Mouse (Mus musculus): Measurements from ENCODE around the gene Cyp4a29. TPM values are rescaled to one million over a fixed set of nuclear protein-coding genes. Genes with fewer than 3 reads are reported as not detected.

The Cyp4a29 gene
- total and polyA plus RNA-seq, 3 experiments = not detected

Other genes starting within 250 kb of the Cyp4a29 start
- 93.1 and 94.3 TPM in 2 replicates for gene Stil, start 241.9 kb upstream of the Cyp4a29 start, total RNA-seq (2014; fragmentation: Nextera tagmentation)
- gene Stil, start 241.9 kb upstream of the Cyp4a29 start, total RNA-seq (2017) = 19.9 and 26.0 TPM in 2 replicates
- gene Stil, start 241.9 kb upstream of the Cyp4a29 start, polyA plus RNA-seq (2012) = 2.8 and 4.0 TPM in 2 replicates
- gene Tal1, start 185.7 kb upstream of the Cyp4a29 start, total RNA-seq (2014; fragmentation: Nextera tagmentation) = 155 and 174 TPM in 2 replicates
- 155 and 166 TPM in 2 replicates for gene Tal1, start 185.7 kb upstream of the Cyp4a29 start, total RNA-seq (2017)
- gene Tal1, start 185.7 kb upstream of the Cyp4a29 start, polyA plus RNA-seq (2012) = 239 and 262 TPM in 2 replicates
- gene Pdzk1ip1, start 153.4 kb upstream of the Cyp4a29 start, total RNA-seq (2014; fragmentation: Nextera tagmentation) = 2.4 and 3.0 TPM in 2 replicates
- 19.8 and 23.1 TPM in 2 replicates for gene Pdzk1ip1, start 153.4 kb upstream of the Cyp4a29 start, total RNA-seq (2017)
- 0.21 TPM in 1 of 2 replicates, not detected in the other for gene Pdzk1ip1, start 153.4 kb upstream of the Cyp4a29 start, polyA plus RNA-seq (2012)
- 0.15 TPM in 1 of 2 replicates, not detected in the other for gene Cyp4x1, start 107.8 kb upstream of the Cyp4a29 start, total RNA-seq (2014; fragmentation: Nextera tagmentation)
- gene Cyp4x1, start 107.8 kb upstream of the Cyp4a29 start, total RNA-seq (2017) = 0.05 TPM in 1 of 2 replicates, not detected in the other
- not detected in 2 replicates for gene Cyp4x1, start 107.8 kb upstream of the Cyp4a29 start, polyA plus RNA-seq (2012)
- not detected in 2 replicates for gene Cyp4a12a, start 57.0 kb downstream of the Cyp4a29 start, total RNA-seq (2014; fragmentation: Nextera tagmentation)
- 0.06 TPM in 1 of 2 replicates, not detected in the other for gene Cyp4a12a, start 57.0 kb downstream of the Cyp4a29 start, total RNA-seq (2017)
- gene Cyp4a12a, start 57.0 kb downstream of the Cyp4a29 start, polyA plus RNA-seq (2012) = not detected in 2 replicates
- gene Cyp4a12b, start 169.5 kb downstream of the Cyp4a29 start, total RNA-seq (2014; fragmentation: Nextera tagmentation) = not detected in 2 replicates
- 0.05 TPM in 1 of 2 replicates, not detected in the other for gene Cyp4a12b, start 169.5 kb downstream of the Cyp4a29 start, total RNA-seq (2017)
- not detected in 2 replicates for gene Cyp4a12b, start 169.5 kb downstream of the Cyp4a29 start, polyA plus RNA-seq (2012)
- gene Cyp4a30b, start 210.5 kb downstream of the Cyp4a29 start, total RNA-seq (2014; fragmentation: Nextera tagmentation) = not detected in 2 replicates
- not detected in 2 replicates for gene Cyp4a30b, start 210.5 kb downstream of the Cyp4a29 start, total RNA-seq (2017)
- gene Cyp4a30b, start 210.5 kb downstream of the Cyp4a29 start, polyA plus RNA-seq (2012) = not detected in 2 replicates